Mouse (Mus musculus) E14TG2a.4 (cell line): ENCODE data around the gene Nek9.

Experiments used
- CTCF ChIP-seq: conservative IDR thresholded peaks from 2 replicates; pipeline ENCODE4 v1.5.1; 2014; ENCODE audit warnings: low read length
- NANOG ChIP-seq: IDR thresholded peaks from 2 replicates; pipeline ENCODE4 v1.6.1; 2014; ENCODE audit warnings: borderline replicate concordance, low read length, mixed read lengths
- POU5F1 ChIP-seq: IDR thresholded peaks from 2 replicates; pipeline ENCODE4 v1.6.1; 2014; ENCODE audit warnings: low read length, borderline replicate concordance

DNA sequence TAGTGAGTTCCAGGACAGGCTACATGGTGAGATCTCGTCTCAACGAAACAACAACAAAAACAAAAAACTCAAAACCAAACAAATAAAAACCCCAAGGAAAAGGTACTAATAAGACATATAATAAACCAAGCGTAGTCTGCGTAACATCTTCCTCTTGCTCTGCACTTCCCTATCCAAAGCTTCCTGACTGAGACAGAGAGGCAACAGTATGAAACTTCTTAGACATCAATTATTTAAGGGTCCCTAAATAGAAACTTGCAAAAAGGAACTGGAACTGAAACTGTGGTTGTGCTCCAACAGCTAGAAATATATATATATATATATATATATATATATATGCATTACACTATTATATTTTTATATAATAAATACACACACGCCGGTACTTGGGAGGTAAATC lies 6.4 kb upstream of the Nek9 start:
- no peak for TF ChIP-seq NANOG
- no peak for TF ChIP-seq CTCF
- no peak for TF ChIP-seq POU5F1
